Mouse (Mus musculus) myocyte (in vitro differentiated cells): Measurements from ENCODE around the gene Spsb1.
A peak's percentile ranks its signal among the peaks of the same experiment; 100 is the strongest.

Experiments used
- CEBPB ChIP-seq: IDR thresholded peaks from 2 replicates; pipeline ENCODE4 v1.6.1; 2011; ENCODE audit warnings: mild to moderate bottlenecking, moderate library complexity; ENCODE audit not compliant: poor library complexity, insufficient read depth, severe bottlenecking
- E2F4 ChIP-seq: IDR thresholded peaks from one replicate; pipeline ENCODE4 v1.6.1; 2011; ENCODE audit warnings: mild to moderate bottlenecking, control low read depth, moderate library complexity; ENCODE audit not compliant: insufficient read depth
- MAX ChIP-seq: IDR thresholded peaks from one replicate; pipeline ENCODE4 v1.6.1; 2011; ENCODE audit warnings: low read depth, mild to moderate bottlenecking, control low read depth
- MYOD1 ChIP-seq, 3 experiments: IDR thresholded peaks; one replicate each; pipeline ENCODE4 v1.6.1; 2011; ENCODE audit warnings: control low read depth in 2 of 3, low read depth in 2 of 3, mild to moderate bottlenecking in 2 of 3, moderate library complexity in 1 of 3; ENCODE audit not compliant: insufficient read length in 2 of 3, control insufficient read depth in 1 of 3
- MYOG ChIP-seq, 3 experiments: IDR thresholded peaks; one replicate each; pipeline ENCODE4 v1.6.1; 2011; ENCODE audit warnings: control low read depth in 2 of 3, low read depth in 2 of 3, mild to moderate bottlenecking in 2 of 3; ENCODE audit not compliant: insufficient read length in 2 of 3, control insufficient read depth in 1 of 3, insufficient read depth in 1 of 3
- POLR2A ChIP-seq: IDR thresholded peaks from one replicate; pipeline ENCODE4 v1.6.1; 2011; ENCODE audit warnings: low read depth, mild to moderate bottlenecking, control low read depth, moderate library complexity; ENCODE audit not compliant: insufficient read length
- POLR2AphosphoS2 ChIP-seq: IDR thresholded peaks from one replicate; pipeline ENCODE4 v1.6.1; 2011; ENCODE audit warnings: low read depth, control low read depth; ENCODE audit not compliant: insufficient read length
- SRF ChIP-seq: IDR thresholded peaks from one replicate; pipeline ENCODE4 v1.6.1; 2011; ENCODE audit warnings: low read depth; ENCODE audit not compliant: control insufficient read depth, insufficient read length
- TCF12 ChIP-seq: IDR thresholded peaks from one replicate; pipeline ENCODE4 v1.6.1; 2011; ENCODE audit warnings: mild to moderate bottlenecking, control low read depth; ENCODE audit not compliant: poor library complexity, insufficient read depth, severe bottlenecking
- TCF3 ChIP-seq: IDR thresholded peaks from one replicate; pipeline ENCODE4 v1.6.1; 2011; ENCODE audit warnings: low read depth, control low read depth; ENCODE audit not compliant: insufficient read length
- USF1 ChIP-seq: IDR thresholded peaks from one replicate; pipeline ENCODE4 v1.6.1; 2011; ENCODE audit warnings: low read depth, mild to moderate bottlenecking, control low read depth, moderate library complexity

GRCm38 (mm10) chr4:149930755-149931154, 24.1 kb downstream of the Spsb1 start:
- no peak for TF ChIP-seq POLR2AphosphoS2
- peak; percentile 36 to 65 (median 38) for TF ChIP-seq MYOG (IDR thresholded peaks at IDR 0.05; ENCODE audit: control insufficient read depth in 1 of 3, insufficient read depth in 1 of 3, insufficient read length in 2 of 3, low read depth in 2 of 3)
- no peak for TF ChIP-seq POLR2A
- TF ChIP-seq USF1 = no peak
- no peak for TF ChIP-seq MAX
- TF ChIP-seq CEBPB = no peak
- peak in 1 of 3 experiments; percentile 70 for TF ChIP-seq MYOD1 (IDR thresholded peaks at IDR 0.05; ENCODE audit: control insufficient read depth in 1 of 3, insufficient read length in 2 of 3, low read depth in 2 of 3)
- TF ChIP-seq SRF = no peak
- no peak for TF ChIP-seq TCF12
- TF ChIP-seq TCF3 = no peak
- TF ChIP-seq E2F4 = no peak
